Mouse (Mus musculus): Measurements from ENCODE around the gene Apoc3.

GRCm38 (mm10) chr9:46194809-46195208 lies 40.6 kb downstream of the Apoc3 start:
- TF ChIP-seq CTCF (IDR thresholded peaks at IDR 0.05; ENCODE audit: low read depth, low read length) (no peak), GATA1 (IDR thresholded peaks at IDR 0.05; ENCODE audit: borderline replicate concordance, low read length) (no peak), TAL1 (conservative IDR thresholded peaks at IDR 0.05; ENCODE audit: low read depth, low read length) (no peak), GATA2 (IDR thresholded peaks at IDR 0.05; ENCODE audit: borderline replicate concordance, low read depth, low read length) (no peak), POLR2AphosphoS5 (IDR thresholded peaks at IDR 0.05; ENCODE audit: insufficient replicate concordance, low read depth, low read length) (no peak)

All from G1E (cell line).